Mouse (Mus musculus): Measurements from ENCODE around the gene Aasdhppt.

GRCm38 (mm10) chr9:4304867-4305266 is 4.4 kb downstream of the Aasdhppt start:
- TF ChIP-seq CTCF (IDR thresholded peaks at IDR 0.05; ENCODE audit: low read depth) (no peak; the same call in 1 of the 2 replicates), EP300 (IDR thresholded peaks at IDR 0.05; ENCODE audit: low read depth) (no peak)
